Mouse (Mus musculus): Measurements from ENCODE around the gene Ptges3.

The Ptges3 gene

DNA sequence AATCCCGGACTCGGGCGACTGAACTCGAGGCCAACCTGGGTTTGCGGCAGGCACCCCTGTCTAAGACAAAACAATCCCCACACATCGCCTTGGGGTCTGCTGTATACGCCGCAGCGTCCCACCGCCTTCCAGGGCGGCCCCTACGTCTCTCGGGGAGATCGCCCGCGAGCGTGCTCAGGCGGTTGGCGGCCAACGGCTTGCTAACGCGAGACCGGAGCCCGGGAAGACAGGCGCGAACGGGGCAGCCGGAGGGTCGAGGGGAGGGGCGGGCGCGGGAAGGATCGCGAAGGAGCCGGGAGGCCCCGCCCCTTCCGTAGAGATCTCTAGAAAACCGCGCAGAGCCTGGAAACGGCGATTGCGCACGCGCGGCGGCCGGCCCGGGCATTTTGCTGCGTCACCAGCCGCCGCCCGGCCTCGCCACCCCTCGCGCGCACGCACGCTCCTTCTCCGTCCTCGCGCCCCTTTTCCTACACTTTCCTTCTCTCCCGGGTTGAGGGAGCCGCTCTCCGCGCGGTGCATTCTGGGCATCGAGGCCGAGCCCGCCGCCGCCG lies at the start of gene Ptges3:
Gene Ptges3, plus strand, starts transcription at position 354 of the 551 bp plus-strand sequence.
- POLR2A ChIA-PET = interaction anchor here (0.7 to 17.4 kb wide), 23 partner anchors 9 to 352 kb away, joined by 3 to 755 read pairs (median 5); partner anchors contain the start of genes Naca (in 3 of the 4), Atp5b (in 2 of the 4), Baz2a (in 1 of the 4) and Gls2 (in 1 of the 4)
- CTCF ChIA-PET = interaction anchor here in 2 of 4 experiments (0.5 to 1.0 kb wide), 2 partner anchors 32 to 687 kb away, joined by 3 to 4 read pairs; partner anchors contain the start of gene Baz2a (in 1 of the 2)

DNA sequence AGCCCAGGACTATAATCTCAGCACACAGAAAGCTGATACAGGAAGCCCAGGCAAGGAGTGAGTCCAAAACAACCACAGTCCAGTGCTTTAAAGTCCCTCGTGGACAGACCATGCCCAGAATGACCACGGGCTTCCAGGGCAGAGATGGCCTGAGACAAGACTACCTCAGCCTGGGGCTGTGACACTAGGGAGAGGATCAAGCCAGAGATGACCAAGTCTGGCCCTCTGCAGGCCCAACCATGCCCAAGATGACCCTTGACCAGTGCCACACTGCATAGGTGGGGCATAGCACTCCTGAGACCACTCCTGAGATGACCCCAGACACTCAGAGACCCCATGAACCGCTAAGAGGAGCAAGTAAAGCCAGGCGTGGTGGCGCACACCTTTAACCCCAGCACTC lies 49.0 kb upstream of the Ptges3 start:
- CTCF ChIA-PET = interaction anchor here in 2 of 4 experiments (0.6 to 1.0 kb wide), 3 partner anchors 32 to 367 kb away, joined by 3 read pairs; partner anchors contain the start of gene Stat6 (in 1 of the 2)

GRCm38 (mm10) chr10:128015068-128015934 lies 43.5 kb upstream of the Ptges3 start, which contains the start of gene Prim1:
Gene Prim1, plus strand, starts transcription at chr10:128015168.
- ChIA-PET CTCF (interaction anchor here (0.6 to 1.4 kb wide), 6 partner anchors 24 to 521 kb away, joined by 3 to 9 read pairs (median 3); no protein-coding TSS in a partner anchor), POLR2A (interaction anchor here (0.6 to 3.6 kb wide), 24 partner anchors 10 to 697 kb away, joined by 3 to 78 read pairs (median 5); partner anchors contain the start of genes Atp5b (in 3 of the 4), Naca (in 3 of the 4), Baz2a (in 1 of the 4) and Nab2 (in 1 of the 4))

More for the DNA sequence above, 49.0 kb upstream of the Ptges3 start:
- POLR2A ChIA-PET = no interaction called here

DNA sequence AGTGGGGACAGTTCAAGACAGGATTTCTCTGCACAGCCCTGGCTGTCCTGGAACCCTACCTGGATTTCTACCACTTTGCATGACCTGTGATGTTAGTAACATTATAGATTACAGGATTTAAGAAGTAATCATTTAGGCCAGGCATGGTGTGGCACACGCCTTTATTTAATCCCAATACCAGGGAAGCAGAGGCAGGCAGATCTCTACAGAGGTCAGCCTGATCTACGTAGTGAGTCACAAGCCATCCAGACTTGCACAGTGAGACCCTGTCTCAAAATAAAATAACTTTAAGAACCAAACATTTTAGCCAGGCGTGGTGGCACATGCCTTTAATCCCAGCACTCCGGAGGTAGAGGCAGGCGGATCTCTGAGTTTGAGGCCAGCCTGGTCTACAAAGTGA lies 36.6 kb upstream of the Ptges3 start:
- POLR2A ChIA-PET = no interaction called here
- CTCF ChIA-PET = no interaction called here

- CTCF ChIA-PET = no interaction called here
Observed at GRCm38 (mm10) chr10:128023496-128023895, 35.3 kb upstream of the Ptges3 start.

GRCm38 (mm10) chr10:128029931-128030330 lies 28.8 kb upstream of the Ptges3 start:
- POLR2A ChIA-PET = interaction anchor here in 3 of 4 experiments (0.9 to 10.6 kb wide), 9 partner anchors 9 to 62 kb away, joined by 3 to 164 read pairs (median 3); partner anchors contain the start of genes Baz2a (in 1 of the 3), Naca (in 1 of the 3) and Prim1 (in 1 of the 3)
- CTCF ChIA-PET = no interaction called here

More at GRCm38 (mm10) chr10:128023496-128023895, 35.3 kb upstream of the Ptges3 start:
- POLR2A ChIA-PET = interaction anchor here (0.5 to 10.6 kb wide), 8 partner anchors 9 to 314 kb away, joined by 3 to 164 read pairs (median 4); partner anchors contain the start of gene Naca (in 2 of the 4)

- ChIA-PET POLR2A (interaction anchor here in 2 of 4 experiments (0.7 to 10.6 kb wide), 9 partner anchors 9 to 272 kb away, joined by 3 to 164 read pairs (median 5); partner anchors contain the start of genes Atp5b (in 2 of the 2), Naca (in 1 of the 2), Pan2 (in 1 of the 2) and Prim1 (in 1 of the 2)), CTCF (interaction anchor here in 1 of 4 experiments (0.8 kb wide), 1 partner anchor 253 kb away, joined by 3 read pairs; no protein-coding TSS in a partner anchor)
Observed at GRCm38 (mm10) chr10:128030860-128031259, 27.9 kb upstream of the Ptges3 start.

DNA sequence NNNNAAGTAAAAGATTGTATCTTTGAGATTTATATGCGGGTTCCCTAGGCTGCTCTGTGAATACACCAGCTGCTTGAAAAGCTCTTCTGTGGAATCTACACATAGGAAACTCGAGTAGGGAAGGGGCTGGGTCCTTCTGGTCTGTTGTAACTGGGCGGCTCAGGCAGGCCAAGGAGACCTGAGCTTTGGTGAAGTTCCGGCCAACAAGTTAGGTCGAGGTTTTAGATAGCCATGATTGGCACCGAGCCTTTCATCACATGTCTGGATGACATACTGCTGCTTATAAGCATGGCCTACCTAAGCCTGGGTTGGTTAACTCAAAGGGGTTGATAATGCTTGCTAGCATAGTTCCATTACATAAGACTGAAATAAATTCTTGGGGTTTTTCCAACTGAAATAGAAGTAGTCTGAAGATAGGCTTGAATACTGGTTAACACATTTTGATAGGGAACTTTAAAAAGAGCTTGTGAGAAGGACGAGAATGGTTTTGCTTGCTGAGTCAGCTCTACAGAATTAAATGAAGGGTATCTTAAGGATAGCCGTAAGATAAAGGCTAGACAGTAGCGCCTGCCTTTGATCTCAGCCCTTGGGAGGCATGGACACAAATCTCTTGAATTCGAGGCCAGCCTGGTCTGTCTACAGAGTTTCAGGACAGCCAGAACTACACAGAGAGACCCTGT lies 21.9 kb upstream of the Ptges3 start:
- ChIA-PET CTCF (interaction anchor here in 2 of 4 experiments (0.6 to 1.4 kb wide), 2 partner anchors 54 to 321 kb away, joined by 3 to 5 read pairs; partner anchors contain the start of gene Baz2a (in 1 of the 2)), POLR2A (interaction anchor here (0.5 to 15.4 kb wide), 68 partner anchors 8 to 828 kb away, joined by 3 to 755 read pairs (median 4); partner anchors contain the start of genes Atp5b (in 3 of the 4), Baz2a (in 3 of the 4), Prim1 (in 3 of the 4) and Gls2 (in 2 of the 4))

DNA sequence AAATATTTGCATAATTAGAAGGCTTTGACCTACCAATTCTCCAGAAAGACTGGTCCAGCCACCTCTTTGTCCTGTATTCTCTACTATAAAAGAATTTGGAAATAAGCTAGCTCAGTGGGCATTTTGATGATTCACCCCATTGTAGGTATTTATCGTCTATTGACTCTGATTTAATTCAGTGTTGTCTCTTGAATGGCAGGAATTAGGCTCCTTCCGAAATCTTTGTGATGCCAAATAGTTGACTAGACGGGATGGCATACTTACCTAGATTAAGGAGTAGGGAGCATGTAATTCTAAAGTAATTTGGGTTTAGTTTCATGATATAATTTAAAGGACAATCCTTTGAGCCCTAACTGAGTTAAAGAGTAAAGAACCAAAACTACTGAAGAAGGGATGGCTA lies 20.8 kb upstream of the Ptges3 start:
- CTCF ChIA-PET = no interaction called here
- POLR2A ChIA-PET = interaction anchor here (0.5 to 15.4 kb wide), 31 partner anchors 9 to 748 kb away, joined by 3 to 755 read pairs (median 5); partner anchors contain the start of genes Baz2a (in 2 of the 4), Prim1 (in 2 of the 4), Ptges3 (in 2 of the 4) and Atp5b (in 1 of the 4)

DNA sequence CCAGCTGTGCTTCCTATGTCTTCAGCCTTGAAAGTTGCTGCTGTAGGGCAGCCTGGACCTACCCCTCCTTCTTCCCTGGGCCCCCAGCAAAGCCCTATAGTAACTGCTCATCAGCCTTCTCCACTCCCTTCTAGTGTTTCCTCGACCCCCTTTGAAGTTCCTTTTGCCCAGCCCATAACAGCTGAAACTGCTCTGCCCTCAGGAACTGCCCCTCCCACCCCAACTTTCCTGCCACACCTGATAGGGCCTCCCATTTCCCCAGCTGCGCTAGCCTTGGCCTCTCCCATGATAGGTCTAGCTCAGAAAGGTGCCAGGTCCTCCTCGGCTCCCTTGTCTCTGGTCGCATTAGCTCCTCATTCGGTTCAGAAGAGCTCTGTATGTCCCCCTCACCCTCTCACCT lies 19.6 kb upstream of the Ptges3 start:
- ChIA-PET POLR2A (interaction anchor here (0.6 to 15.4 kb wide), 52 partner anchors 8 to 545 kb away, joined by 3 to 755 read pairs (median 4); partner anchors contain the start of genes Atp5b (in 3 of the 4), Baz2a (in 2 of the 4), Cnpy2 (in 2 of the 4) and Nabp2 (in 2 of the 4)), CTCF (interaction anchor here in 2 of 4 experiments (0.5 to 1.8 kb wide), 6 partner anchors 11 to 183 kb away, joined by 3 to 5 read pairs (median 4); no protein-coding TSS in a partner anchor)

DNA sequence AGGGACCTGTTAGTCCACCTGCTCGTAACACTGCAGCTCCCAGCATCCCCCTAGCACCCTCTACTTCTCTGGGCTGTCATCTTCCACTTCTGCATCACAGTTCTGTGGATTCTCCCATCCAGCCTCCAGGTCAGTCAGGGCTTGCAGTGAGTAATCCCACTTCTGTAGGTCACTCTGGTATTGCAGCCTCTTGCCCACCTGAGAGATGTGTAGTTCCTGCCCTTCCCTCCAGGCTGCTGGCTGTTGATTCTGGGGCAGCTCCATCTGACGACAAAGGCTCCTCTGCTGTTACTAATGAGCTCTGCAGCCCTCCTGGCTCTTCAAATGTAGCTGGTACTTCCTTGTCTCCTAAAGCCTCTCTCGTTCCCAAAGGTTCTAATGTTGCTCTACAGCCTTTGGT lies 18.9 kb upstream of the Ptges3 start:
- POLR2A ChIA-PET = interaction anchor here (0.6 to 15.4 kb wide), 44 partner anchors 7 to 372 kb away, joined by 3 to 755 read pairs (median 5); partner anchors contain the start of genes Atp5b (in 3 of the 4), Baz2a (in 2 of the 4), Cnpy2 (in 2 of the 4) and Ptges3 (in 2 of the 4)
- CTCF ChIA-PET = interaction anchor here in 1 of 4 experiments (0.6 to 1.8 kb wide), 4 partner anchors 10 to 51 kb away, joined by 3 to 5 read pairs (median 4); no protein-coding TSS in a partner anchor

DNA sequence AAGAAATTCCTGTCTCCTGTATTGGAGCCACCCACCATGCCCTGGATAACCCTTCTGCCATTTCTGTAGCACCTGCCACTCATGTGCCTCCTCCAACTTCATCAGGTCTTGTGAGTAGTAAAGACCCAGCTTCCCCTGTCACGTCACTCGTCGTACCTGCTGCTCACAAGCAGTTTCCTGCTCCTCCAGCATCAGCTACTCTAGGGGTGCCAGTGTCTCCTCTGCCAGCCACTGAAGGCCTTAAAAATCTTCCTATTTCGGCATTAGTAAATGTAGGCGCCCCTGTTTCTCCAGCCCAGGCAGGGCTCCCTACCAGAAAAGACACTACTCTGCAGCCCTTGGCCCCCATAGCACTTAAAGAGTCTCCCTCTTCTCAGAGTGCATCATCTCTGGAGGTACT lies 18.5 kb upstream of the Ptges3 start:
- POLR2A ChIA-PET = interaction anchor here (0.6 to 15.4 kb wide), 33 partner anchors 7 to 620 kb away, joined by 3 to 755 read pairs (median 6); partner anchors contain the start of genes Atp5b (in 3 of the 4), Ptges3 (in 2 of the 4), Baz2a (in 1 of the 4) and Nabp2 (in 1 of the 4)
- CTCF ChIA-PET = interaction anchor here in 1 of 4 experiments (1.1 to 1.6 kb wide), 2 partner anchors 10 to 12 kb away, joined by 3 to 5 read pairs; no protein-coding TSS in a partner anchor

- ChIA-PET CTCF (interaction anchor here in 1 of 4 experiments (0.6 to 0.7 kb wide), 3 partner anchors 27 to 49 kb away, joined by 3 to 4 read pairs (median 4); no protein-coding TSS in a partner anchor), POLR2A (interaction anchor here in 3 of 4 experiments (0.6 to 15.4 kb wide), 23 partner anchors 9 to 1342 kb away, joined by 3 to 755 read pairs (median 15); partner anchors contain the start of genes Atp5b (in 3 of the 3), Baz2a (in 2 of the 3), Ptges3 (in 2 of the 3) and Prim1 (in 1 of the 3))
Observed at GRCm38 (mm10) chr10:128041636-128042035, 17.1 kb upstream of the Ptges3 start.

GRCm38 (mm10) chr10:128042466-128042865 lies 16.3 kb upstream of the Ptges3 start:
- POLR2A ChIA-PET = interaction anchor here (0.6 to 17.4 kb wide), 29 partner anchors 1 to 483 kb away, joined by 3 to 755 read pairs (median 8); partner anchors contain the start of genes Naca (in 3 of the 4), Atp5b (in 2 of the 4), Baz2a (in 2 of the 4) and Ptges3 (in 2 of the 4)
- CTCF ChIA-PET = interaction anchor here in 1 of 4 experiments (0.7 kb wide), 1 partner anchor 27 kb away, joined by 4 read pairs; no protein-coding TSS in a partner anchor

- POLR2A ChIA-PET = interaction anchor here (0.5 to 17.4 kb wide), 45 partner anchors 2 to 519 kb away, joined by 3 to 755 read pairs (median 7); partner anchors contain the start of genes Naca (in 4 of the 4), Ptges3 (in 3 of the 4), Atp5b (in 2 of the 4) and Baz2a (in 2 of the 4)
- CTCF ChIA-PET = interaction anchor here in 2 of 4 experiments (0.6 to 2.2 kb wide), 3 partner anchors 35 to 164 kb away, joined by 3 to 8 read pairs (median 4); partner anchors contain the start of gene Baz2a (in 1 of the 2)
Observed at GRCm38 (mm10) chr10:128043041-128043835, 15.5 kb upstream of the Ptges3 start.

All from embryonic stem cell, embryonic (primary cell).